Mouse (Mus musculus) right cerebral cortex, postnatal 36 days (tissue): ENCODE data around the gene Mroh7.

Experiments used
- DNase-seq, 2 experiments: peaks; one replicate each; pipeline ENCODE4 v3.0.0; 2022; ENCODE audit warnings: low spot score in 2 of 2, mixed read lengths in 1 of 2

The Mroh7 gene

DNA sequence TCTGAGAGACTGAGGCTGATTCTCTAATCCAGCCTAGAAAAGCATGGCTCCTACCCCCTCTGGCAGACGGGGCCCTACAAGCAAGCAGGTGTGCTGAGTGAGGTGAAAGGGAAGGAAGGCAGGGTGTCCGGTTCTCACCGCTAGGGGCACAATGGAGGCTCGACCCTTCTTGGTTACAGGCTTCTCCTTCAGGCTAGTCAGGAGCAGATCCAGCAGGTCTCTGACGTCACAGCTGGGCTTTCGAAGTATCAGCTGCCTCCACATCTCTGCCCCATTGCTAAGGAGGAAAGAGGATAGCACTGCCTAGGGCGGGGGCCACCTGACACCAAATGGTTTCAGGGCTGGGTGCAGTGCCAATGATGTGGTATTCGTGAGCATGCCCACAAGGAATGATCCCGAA lies 30.7 kb downstream of the Mroh7 start:
- no peak for DNase-seq

DNA sequence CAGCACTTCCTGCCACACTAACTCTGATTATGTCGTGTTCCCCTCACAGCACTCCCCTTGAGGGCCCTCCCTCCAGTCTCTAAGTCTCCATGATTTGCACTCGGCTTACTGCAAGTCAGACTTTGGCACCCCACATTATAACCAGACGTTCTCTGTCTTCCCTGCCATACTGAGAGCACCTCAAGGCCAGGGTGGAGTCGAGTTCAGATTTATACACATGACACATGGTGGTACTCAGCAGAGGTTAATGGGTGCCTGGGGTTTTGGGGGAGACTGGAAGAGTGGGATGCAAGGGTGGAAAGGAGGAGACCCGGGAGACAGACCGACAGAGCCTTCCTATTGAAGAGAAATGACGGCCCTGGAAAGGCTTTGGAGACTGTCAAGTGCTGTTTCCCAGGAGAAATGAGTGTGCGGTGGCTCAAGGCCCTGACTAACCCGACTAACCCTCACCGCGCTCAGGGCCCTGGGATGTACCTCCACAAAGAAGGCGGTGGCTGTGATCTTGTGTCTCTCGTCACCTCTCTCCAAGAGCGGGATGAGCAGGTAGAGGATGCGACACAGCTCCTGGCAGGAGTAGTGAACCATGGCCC lies 36.8 kb downstream of the Mroh7 start:
- no peak for DNase-seq

DNA sequence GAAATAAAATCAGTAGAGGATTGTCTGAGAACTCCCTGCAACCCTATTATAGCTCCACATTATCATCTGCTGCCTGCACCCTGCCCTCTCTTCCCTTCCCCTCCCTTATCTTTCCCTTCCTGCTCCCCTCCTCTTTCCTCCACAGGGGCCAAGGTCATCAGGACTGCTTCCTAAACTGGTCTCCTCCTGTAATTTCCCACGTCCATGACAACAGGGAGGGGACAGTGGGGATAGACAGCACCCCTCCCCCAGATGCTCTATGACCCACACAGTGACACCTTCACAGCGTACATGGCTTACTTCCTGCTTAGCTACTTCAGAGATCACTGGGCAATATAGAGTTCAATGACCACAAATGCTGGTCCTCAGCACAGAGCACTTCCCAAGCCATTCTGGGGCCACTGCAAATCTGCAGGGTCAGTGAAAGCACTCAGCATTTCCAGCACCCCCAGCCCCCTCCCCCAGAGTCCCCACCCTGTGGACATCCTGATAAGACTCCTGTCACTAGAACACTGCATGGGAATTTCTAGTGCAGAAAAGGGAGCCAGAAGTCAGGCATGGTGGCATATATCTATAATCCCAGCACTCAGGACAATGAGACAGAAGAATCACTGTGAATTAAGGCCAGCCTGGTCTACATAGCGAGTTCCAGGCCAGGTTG lies 42.0 kb downstream of the Mroh7 start:
- no peak for DNase-seq

GRCm38 (mm10) chr4:106680955-106681354 lies 49.8 kb downstream of the Mroh7 start:
- no peak for DNase-seq

GRCm38 (mm10) chr4:106679152-106679551 lies 51.6 kb downstream of the Mroh7 start:
- DNase-seq, result no peak

DNA sequence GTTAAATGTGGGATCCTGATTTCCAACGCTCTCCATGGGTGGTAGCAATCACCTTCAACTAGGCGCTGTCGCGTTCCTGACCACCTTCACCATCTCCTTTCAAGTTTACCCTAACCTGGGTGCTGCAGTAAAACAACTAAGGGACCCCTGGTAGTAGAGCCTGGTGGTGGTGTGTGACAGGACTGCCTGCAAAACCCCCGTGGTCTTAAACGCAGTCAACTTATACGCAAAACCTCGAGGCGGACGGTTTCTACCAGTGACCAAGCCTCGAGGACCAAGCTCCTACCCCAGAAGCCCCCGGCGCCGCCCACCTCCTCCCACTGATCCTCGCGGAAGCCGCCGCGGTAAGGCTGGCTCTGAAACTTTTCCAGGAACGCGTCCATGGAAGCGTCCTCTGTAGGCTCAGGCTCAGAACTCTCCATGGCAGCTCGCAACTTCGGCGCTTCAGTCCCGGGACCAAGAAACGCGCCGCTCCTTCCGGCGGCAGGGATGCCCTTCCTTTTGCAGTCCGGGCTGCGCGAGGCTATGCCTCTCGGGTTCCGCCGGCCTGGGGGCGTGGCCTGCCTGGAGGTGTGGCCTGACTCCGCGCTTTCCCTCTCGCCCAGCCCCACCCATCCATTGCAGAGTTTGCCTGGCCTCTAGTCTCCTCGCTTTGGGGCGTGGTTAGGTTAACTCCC lies 52.1 kb downstream of the Mroh7 start, which contains the start of gene Ttc4:
Gene Ttc4, minus strand, starts transcription at position 503 of the 677 bp plus-strand sequence.
- DNase-seq, result peak; percentile 73 to 76

DNA sequence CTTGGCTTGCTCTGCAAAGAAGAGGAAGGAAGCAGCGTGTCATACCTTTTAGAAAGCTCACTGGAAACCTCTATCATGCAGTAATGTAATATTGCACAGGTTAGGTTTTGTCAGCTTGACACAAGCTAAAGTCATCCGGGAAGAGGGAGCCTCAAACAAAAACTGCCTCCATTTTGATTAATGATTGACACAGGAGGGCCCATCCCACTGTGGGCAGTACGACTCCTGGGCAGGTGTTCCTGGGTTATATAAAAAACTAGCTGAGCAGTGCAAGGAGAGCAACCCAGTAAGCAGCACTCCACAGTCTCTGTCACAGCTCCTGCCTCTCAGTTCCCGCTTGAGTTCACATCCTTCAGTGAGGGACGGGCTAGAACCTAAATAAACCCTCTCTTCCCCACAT lies 54.0 kb downstream of the Mroh7 start:
- no peak for DNase-seq

DNA sequence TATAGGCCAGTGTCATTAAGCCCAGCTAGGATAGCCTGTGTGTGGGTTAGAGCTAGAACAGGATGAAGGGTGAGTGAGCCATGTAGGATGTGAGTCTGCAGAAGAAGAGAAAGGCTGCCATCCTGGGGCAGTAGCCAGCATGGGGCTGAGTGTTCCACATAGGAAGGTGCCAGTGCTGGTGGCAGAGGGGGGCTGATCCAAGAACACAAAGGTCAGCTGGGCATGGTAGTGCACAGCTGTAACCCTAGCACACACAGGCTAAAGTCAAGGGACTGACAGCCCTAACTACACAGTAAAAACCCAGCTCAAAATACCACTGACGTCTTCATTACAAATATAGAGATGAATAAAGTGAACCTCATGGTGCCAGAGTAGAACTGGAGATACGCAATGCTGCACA lies 64.2 kb downstream of the Mroh7 start:
- DNase-seq, result no peak

GRCm38 (mm10) chr4:106665673-106666072 lies 65.1 kb downstream of the Mroh7 start:
- no peak for DNase-seq

GRCm38 (mm10) chr4:106665269-106665668 lies 65.5 kb downstream of the Mroh7 start:
- no peak for DNase-seq

GRCm38 (mm10) chr4:106664697-106665096 lies 66.0 kb downstream of the Mroh7 start:
- no peak for DNase-seq

GRCm38 (mm10) chr4:106663956-106664470 lies 66.7 kb downstream of the Mroh7 start:
- no peak for DNase-seq

DNA sequence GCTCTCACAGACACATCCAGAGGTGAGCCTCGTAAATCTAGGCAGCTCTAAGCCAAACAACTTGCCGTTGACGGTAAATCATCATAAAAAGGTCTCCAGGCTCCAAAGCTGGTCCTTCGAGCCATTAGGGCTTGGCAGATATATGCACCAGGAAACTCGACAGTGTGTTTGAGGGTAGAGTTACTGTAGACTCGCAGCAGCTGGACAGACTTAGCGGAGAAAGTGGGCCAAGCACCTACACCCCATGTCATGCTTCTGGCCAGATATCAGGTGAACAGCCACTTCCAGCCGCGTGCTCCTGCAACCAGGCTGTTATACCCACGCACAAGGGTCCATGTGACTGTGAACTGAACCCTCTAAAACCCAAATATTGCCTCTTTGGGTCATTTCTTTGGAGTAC lies 75.0 kb downstream of the Mroh7 start:
- DNase-seq, result no peak

GRCm38 (mm10) chr4:106653051-106653450 lies 77.7 kb downstream of the Mroh7 start:
- no peak for DNase-seq

- DNase-seq, result no peak
These were observed 78.2 kb downstream of the Mroh7 start for GRCm38 (mm10) chr4:106652546-106652945.

GRCm38 (mm10) chr4:106650833-106651527 lies 79.7 kb downstream of the Mroh7 start, which contains the start of gene Pars2:
Gene Pars2, plus strand, starts transcription at chr4:106651069.
- DNase-seq, result peak; percentile 96 to 97

DNA sequence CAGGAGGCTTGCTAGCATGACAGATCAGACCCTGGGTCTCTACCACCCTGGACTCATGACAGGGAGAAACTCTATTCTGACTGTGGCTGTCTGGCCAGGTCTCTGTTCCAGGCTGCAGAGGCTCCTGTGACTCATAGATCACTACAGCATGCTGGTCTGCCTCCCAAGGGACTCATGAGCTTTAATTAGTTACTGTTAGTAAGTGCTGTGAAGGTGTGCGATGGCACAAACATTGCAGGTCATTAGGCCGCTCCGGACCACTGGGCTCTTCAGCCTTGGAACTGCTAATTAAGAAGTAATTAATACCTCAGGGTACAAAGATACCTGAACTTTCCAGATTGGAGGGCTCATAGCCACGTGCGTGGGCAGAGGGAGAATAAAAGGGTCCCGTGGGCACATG lies 83.6 kb downstream of the Mroh7 start:
- no peak for DNase-seq

DNA sequence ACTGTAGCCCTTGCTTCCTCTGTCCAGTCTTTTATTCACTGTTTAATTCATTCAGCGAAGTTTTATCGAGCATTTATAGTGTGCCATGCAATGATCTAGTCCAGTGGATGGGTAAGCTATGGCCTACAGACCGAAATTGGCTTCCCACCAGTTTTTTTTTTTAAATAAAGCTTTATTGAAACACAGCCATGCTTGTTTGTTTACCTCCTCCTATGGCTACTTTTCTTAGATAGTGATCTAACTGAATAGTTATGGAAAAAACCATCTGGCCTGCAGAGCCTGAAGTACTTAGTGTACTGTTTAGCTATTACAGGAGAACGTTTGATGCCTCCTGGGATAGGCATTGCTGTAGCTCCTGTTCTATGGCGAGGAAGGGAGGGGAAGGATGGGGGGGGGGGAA lies 84.9 kb downstream of the Mroh7 start:
- no peak for DNase-seq

- DNase-seq, result no peak
These were observed 86.5 kb downstream of the Mroh7 start for GRCm38 (mm10) chr4:106644218-106644610.

GRCm38 (mm10) chr4:106643483-106644217 lies 87.1 kb downstream of the Mroh7 start:
- no peak for DNase-seq

DNA sequence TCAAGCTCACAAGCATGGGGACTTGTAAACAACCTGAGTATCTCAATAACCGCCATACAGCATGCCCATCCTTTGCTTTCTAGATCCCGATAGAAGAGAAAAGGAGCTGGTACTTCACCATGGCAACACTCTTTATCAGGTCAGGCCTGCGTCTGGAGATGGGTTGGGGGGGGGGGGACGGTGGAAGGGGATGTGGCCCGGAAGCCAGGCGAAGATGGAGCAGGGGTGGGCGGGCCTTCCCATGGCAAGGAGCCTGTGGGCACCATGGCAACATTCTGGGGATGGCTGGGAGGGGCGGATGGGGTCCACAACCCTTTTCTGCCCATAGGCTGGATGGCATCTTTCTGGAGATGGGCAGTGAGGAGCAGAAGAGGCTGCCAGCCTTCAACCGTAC lies 96.6 kb downstream of the Mroh7 start:
- no peak for DNase-seq
